Mouse (Mus musculus) testis, adult 2 months (tissue): ENCODE results near the gene Kif2a.

Experiments used
- CTCF ChIP-seq: fragments of 200-500 bp; IDR thresholded peaks from 2 replicates; pipeline ENCODE4 v1.5.1; 2012; ENCODE audit warnings: low read depth, mild to moderate bottlenecking, inconsistent platforms, low read length, moderate library complexity; ENCODE audit not compliant: control insufficient read depth, insufficient read depth, insufficient replicate concordance
- POLR2A ChIP-seq: fragments of 200-500 bp; IDR thresholded peaks from 2 replicates; pipeline ENCODE4 v1.6.1; 2012; ENCODE audit warnings: low read depth, mild to moderate bottlenecking, inconsistent platforms, low read length, moderate library complexity; ENCODE audit not compliant: control insufficient read depth

- TF ChIP-seq CTCF (no peak), POLR2A (no peak)
Measured at GRCm38 (mm10) chr13:106910096-106910495, 111.8 kb downstream of the Kif2a start.
